Mouse (Mus musculus) embryonic facial prominence, embryonic 14.5 days (tissue): ENCODE results near the gene Lmbr1l. TPM values are rescaled to one million over a fixed set of nuclear protein-coding genes. Genes with fewer than 3 reads are reported as not detected.

Experiments
- ATAC-seq: fragments of 200-750 bp; cut with Nextera tagmentation; 2 replicates; pipeline ENCODE4 v1.8.0; 2017; ENCODE audit warnings: low read depth, moderate number of reproducible peaks, moderate TSS enrichment
- DNase-seq: peaks from one replicate; pipeline ENCODE4 v3.0.0-alpha.2; 2015; ENCODE audit warnings: low spot score
- H3K27ac ChIP-seq: fragments of 300-500 bp; sonication (generic); replicated peaks from 2 replicates; pipeline ENCODE4 v1.5.1; 2014; ENCODE audit warnings: low read depth, mild to moderate bottlenecking, low read length, moderate library complexity
- H3K27me3 ChIP-seq: fragments of 300-500 bp; sonication (generic); replicated peaks from 2 replicates; pipeline ENCODE4 v1.6.1; 2014; ENCODE audit warnings: low read length; ENCODE audit not compliant: control insufficient read depth, insufficient read depth
- H3K36me3 ChIP-seq: fragments of 300-500 bp; sonication (generic); 2 replicates; pipeline ENCODE4 v1.6.1; 2014; ENCODE audit warnings: low read length, mixed read lengths; ENCODE audit not compliant: control insufficient read depth, insufficient read depth
- H3K4me1 ChIP-seq: fragments of 300-500 bp; sonication (generic); 2 replicates; pipeline ENCODE4 v1.6.1; 2014; ENCODE audit warnings: antibody characterized with exemption, low read length; ENCODE audit not compliant: control insufficient read depth, insufficient read depth
- H3K4me2 ChIP-seq: fragments of 300-500 bp; sonication (generic); 2 replicates; pipeline ENCODE4 v1.6.1; 2014; ENCODE audit warnings: low read depth, mild to moderate bottlenecking, low read length, moderate library complexity, mixed read lengths
- H3K4me3 ChIP-seq: fragments of 300-500 bp; sonication (generic); 2 replicates; pipeline ENCODE4 v1.5.1; 2014; ENCODE audit warnings: low read depth, mild to moderate bottlenecking, low read length
- H3K9ac ChIP-seq: fragments of 300-500 bp; sonication (generic); 2 replicates; pipeline ENCODE4 v1.6.1; 2014; ENCODE audit warnings: low read depth, mild to moderate bottlenecking, low read length, moderate library complexity, mixed read lengths
- H3K9me3 ChIP-seq: fragments of 300-500 bp; sonication (generic); 2 replicates; pipeline ENCODE4 v1.6.1; 2016; ENCODE audit warnings: low read length; ENCODE audit not compliant: control insufficient read depth
- WGBS: fragments of 180-500 bp; shearing (Covaris S2); extraction: QIAGEN DNeasy Blood & Tissue Kit; methylation state at CpG from one replicate; pipeline ENCODE4 v1.1.7; 2014; 5-methylcytosine and 5-hydroxymethylcytosine counted together
- polyA plus RNA-seq: library from polyadenylated mRNA; unstranded; fragments of >200 nt; fragmentation: Nextera tagmentation; extraction: Ambion mirVana; gene quantifications from 2 replicates; pipeline ENCODE4 v1.2.1, GENCODE M21; 2014

Lmbr1l gene
- 3.9 and 4.3 TPM in 2 replicates for polyA plus RNA-seq

DNA sequence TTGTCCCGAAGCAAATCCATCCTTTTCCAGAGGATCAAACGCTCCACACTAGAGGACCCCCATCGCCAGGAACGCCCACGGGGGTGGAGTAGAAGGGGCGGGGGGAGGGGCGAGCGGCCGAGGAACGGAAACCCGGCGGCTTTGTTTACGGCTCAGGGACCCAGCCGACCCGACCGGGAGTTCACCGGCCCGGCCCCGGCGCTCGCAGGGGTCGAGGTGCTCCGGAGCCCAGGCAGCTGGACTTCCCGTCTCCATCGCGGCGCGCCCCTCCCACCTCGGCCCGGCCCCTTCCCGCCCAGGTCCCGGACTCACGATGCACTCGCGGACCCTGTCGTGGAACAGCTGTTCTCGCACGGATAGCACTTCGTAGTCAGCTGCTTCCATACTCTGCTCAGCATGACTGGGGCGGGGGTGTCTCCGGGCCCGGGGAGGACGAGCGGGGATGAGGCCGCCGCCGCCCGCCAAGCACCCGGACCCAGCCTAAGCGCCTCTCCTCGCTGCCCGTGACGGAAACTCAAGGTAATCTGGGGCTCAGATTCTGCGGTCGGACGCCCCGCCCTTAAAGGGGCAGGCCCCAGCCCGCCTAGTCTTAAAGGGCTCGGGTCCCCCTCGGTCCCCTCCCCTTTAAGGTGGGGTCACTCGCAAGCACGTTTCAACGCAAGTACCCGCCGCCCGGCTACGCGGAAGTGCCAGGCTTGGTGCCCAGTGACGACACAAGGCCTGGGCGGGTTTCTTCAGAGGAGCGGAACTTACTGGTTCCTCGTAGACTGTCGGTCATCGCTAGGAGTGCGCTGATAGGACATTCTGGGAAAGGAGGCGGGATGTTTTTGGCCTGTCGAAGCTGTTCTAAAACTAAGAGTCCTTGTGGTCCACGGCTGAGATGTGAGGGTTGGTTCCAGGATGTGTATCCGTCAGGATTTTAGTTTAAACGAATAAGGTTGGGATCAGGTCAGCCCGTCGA lies at the start of gene Lmbr1l:
TSS of gene Lmbr1l (minus strand) at position 694 of the 961 bp plus-strand sequence.
- under 1% methylated on average over 59 of the region's 82 CpGs for WGBS
- peak within 1 kb of the TSS; percentile 92 for H3K9ac ChIP-seq
- peaks cover 20% of the 10 kb centered on the region for H3K36me3 ChIP-seq

DNA sequence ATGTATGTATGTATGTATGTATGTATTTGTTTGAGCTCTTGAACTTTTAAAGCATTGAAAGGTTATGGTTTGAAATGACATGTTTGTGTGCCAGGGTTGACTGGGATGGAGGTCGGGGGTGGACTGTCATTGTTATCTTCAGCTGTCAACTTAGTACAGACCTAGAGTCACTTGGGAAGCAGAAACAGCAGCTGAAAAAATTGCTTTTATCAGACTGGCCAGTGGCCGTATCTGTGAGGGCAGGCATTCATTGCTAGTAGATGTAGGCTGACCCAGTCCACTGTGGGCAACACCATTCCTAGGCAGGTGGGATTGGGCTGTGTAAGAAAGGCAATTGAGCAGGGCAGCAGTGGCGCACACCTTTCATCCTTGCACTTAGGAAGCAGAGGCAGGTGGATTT lies 41.5 kb upstream of the Lmbr1l start:
- DNase-seq (no peak), ATAC-seq (no peak)
- no peaks in the 10 kb centered on the region for H3K27me3 ChIP-seq
- 84% methylated on average over 3 of the region's 3 CpGs for WGBS
- no peak overlapping the region for H3K4me2 ChIP-seq
- H3K9me3 ChIP-seq = peaks cover 8% of the 10 kb centered on the region; the same call in 1 of the 2 replicates
- no peak overlapping the region for H3K27ac ChIP-seq
- no peaks in the 10 kb centered on the region for H3K36me3 ChIP-seq
- no peak overlapping the region for H3K9ac ChIP-seq
- H3K4me3 ChIP-seq = no peak overlapping the region
- peaks cover 5% of the 10 kb centered on the region; the same call in 1 of the 2 replicates for H3K4me1 ChIP-seq

More for the DNA sequence above, at the start of gene Lmbr1l:
- Histone ChIP-seq H3K4me3 (peak within 1 kb of the TSS; percentile 94), H3K9me3 (no peaks in the 10 kb centered on the region), H3K4me2 (peak within 1 kb of the TSS; percentile 59), H3K27ac (peak within 1 kb of the TSS; percentile 97), H3K27me3 (no peaks in the 10 kb centered on the region), H3K4me1 (peaks cover 9% of the 10 kb centered on the region; the same call in 1 of the 2 replicates)
- DNase-seq = peak; percentile 100
- peak; percentile 99 for ATAC-seq

DNA sequence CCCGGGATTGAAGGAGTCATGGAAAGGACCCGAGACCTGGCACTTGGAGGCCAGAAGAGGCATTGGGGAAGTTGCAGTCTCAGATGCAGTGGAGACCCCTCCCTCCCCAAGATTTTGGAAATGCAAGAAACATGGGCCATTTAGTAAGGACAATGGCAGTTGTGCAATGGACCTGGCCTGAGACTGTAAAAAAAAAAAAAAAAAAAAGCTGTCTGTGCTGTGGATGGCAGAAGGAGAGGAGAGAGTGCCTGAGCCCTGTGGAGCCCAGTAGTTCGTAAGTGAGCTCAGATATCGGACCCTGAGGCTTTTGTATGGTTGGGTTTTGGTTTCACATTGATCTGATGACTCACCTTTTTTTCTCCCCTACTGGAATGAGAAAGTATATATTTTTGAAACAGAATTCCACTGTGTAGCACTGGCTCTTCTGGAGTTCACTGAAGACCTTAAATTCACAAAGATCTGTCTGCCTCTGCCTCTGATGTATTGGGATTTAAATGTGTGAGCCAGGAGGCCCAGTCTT lies 40.9 kb upstream of the Lmbr1l start:
- H3K4me3 ChIP-seq = no peak overlapping the region
- H3K9me3 ChIP-seq = peaks cover 5% of the 10 kb centered on the region; the same call in 1 of the 2 replicates
- no peak overlapping the region for H3K27ac ChIP-seq
- ATAC-seq (no peak), DNase-seq (no peak)
- no peak overlapping the region for H3K4me2 ChIP-seq
- 87% methylated on average over 4 of the region's 4 CpGs for WGBS
- peaks cover 9% of the 10 kb centered on the region; the same call in 1 of the 2 replicates for H3K4me1 ChIP-seq
- H3K9ac ChIP-seq = no peak overlapping the region
- no peaks in the 10 kb centered on the region for H3K36me3 ChIP-seq
- no peaks in the 10 kb centered on the region for H3K27me3 ChIP-seq

DNA sequence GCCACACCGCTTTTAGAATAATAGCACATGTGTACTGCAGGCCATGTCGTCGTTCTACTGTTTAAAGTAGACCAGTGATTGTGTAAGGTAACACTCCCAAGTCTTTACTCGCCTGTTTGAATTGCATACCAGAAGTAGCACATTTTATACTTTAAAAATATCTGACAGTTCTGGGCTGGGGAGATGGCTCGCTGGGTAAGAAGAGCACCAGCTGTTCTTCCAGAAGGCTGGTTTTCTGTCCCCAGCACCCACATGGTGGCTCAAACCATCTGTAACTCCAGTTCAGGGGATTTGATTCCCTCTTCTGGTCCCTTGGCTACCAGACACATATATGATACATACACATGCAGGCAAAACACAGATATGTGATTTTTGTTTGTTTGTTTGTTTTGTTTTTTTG lies 39.4 kb upstream of the Lmbr1l start:
- ATAC-seq = no peak
- 62% methylated on average over 5 of the region's 5 CpGs for WGBS
- H3K27ac ChIP-seq = no peak overlapping the region
- H3K4me3 ChIP-seq = no peak overlapping the region
- no peaks in the 10 kb centered on the region for H3K27me3 ChIP-seq
- H3K4me1 ChIP-seq = peaks cover 10% of the 10 kb centered on the region; the same call in 1 of the 2 replicates
- DNase-seq = no peak
- H3K36me3 ChIP-seq = no peaks in the 10 kb centered on the region
- no peak overlapping the region for H3K9ac ChIP-seq
- H3K9me3 ChIP-seq = no peaks in the 10 kb centered on the region
- no peak overlapping the region for H3K4me2 ChIP-seq

DNA sequence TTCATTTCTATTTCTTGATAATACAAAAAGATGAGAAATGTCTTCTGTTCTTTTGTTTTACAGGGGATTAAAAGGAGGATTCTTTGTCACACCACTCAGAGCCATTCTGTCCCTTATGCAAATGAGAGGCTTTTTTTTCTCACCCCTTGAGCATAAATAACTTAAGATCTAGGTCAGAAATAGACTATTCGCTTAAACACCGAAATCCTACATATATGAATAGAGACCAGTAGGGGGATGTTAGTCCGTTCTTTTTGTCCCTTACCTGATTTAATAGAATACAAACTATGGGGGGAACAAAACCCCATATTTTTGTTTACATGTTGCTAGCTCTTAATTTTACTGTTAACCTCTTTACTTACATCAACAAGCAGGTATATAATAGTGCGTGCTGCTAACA lies 38.0 kb upstream of the Lmbr1l start:
- no peak overlapping the region for H3K27ac ChIP-seq
- peaks cover 14% of the 10 kb centered on the region; the same call in 1 of the 2 replicates for H3K4me1 ChIP-seq
- ATAC-seq (no peak), DNase-seq (no peak)
- no peaks in the 10 kb centered on the region for H3K36me3 ChIP-seq
- H3K4me3 ChIP-seq = no peak overlapping the region
- H3K27me3 ChIP-seq = no peaks in the 10 kb centered on the region
- H3K9ac ChIP-seq = no peak overlapping the region
- no peaks in the 10 kb centered on the region for H3K9me3 ChIP-seq
- no peak overlapping the region for H3K4me2 ChIP-seq
- 89% methylated on average over 4 of the region's 4 CpGs for WGBS

DNA sequence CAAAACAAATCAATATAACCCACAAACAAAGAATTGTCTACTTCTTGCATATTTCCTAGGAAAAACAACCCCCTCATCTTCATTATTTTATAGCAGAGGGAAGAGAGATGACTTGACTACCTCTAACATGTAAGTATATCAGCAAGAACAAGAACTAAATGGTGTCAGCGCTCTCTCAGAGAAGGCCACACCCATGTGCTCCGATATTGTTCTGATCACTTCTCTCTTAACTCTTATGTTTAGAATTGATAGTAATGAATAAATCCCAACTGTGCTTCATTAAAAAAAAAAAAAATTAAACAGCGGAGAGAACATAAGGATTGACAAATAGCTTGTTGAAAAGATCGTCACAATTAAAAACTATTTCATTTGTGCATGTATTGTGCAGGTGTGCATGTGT lies 37.3 kb upstream of the Lmbr1l start:
- no peaks in the 10 kb centered on the region for H3K27me3 ChIP-seq
- no peak overlapping the region; the same call in 1 of the 2 replicates for H3K9ac ChIP-seq
- H3K4me3 ChIP-seq = peak overlapping the region; percentile 85; the same call in 1 of the 2 replicates
- H3K9me3 ChIP-seq = no peaks in the 10 kb centered on the region
- H3K36me3 ChIP-seq = no peaks in the 10 kb centered on the region
- peak overlapping the region; percentile 80; the same call in 1 of the 2 replicates for H3K4me2 ChIP-seq
- peak overlapping the region; percentile 99 for H3K27ac ChIP-seq
- H3K4me1 ChIP-seq = peaks cover 14% of the 10 kb centered on the region; the same call in 1 of the 2 replicates
- 72% methylated on average over 4 of the region's 4 CpGs for WGBS
- no peak for DNase-seq
- ATAC-seq = no peak

DNA sequence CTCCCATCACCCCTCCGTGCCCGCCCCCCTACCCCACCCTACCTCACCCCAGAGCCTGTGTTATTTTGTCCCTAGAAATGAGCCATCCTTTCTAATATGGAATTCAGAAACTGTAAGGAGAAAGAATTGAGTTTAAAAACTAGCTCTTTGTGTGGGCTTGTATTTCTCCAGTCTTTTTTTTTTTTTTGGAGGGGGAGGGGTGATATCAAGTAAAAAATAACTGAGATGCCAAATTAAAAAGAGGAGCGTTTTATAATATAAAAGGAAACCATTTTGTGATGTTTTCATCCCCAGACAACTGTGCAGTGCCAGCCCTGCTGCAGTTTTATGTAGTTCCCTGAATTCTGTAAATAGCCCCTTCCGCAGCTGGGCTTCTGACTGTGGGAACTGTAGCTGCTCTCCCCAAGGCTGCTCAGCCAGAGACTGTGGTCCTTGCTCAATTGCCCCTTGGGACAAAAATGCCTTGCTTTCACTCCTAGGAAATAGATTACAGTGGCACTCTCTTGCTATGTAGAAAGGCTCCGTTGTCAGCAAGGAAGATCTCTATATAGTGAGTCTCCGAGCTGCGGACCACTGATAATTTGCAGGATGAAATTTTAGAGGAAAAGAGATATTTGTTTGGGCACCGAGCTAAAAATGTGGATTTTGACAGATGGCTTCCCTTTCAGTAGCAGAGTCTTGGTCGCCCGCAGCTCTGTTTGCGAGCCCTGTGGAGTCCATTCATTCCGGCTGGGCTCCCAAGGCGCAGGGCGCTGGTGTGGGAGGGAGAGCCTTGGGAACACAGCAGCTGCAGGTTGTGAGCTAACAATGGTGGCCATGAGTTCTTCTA lies 36.6 kb upstream of the Lmbr1l start:
- peaks cover 14% of the 10 kb centered on the region; the same call in 1 of the 2 replicates for H3K4me1 ChIP-seq
- peaks cover 2% of the 10 kb centered on the region; the same call in 1 of the 2 replicates for H3K36me3 ChIP-seq
- peak; percentile 78 for DNase-seq
- H3K4me3 ChIP-seq = peak overlapping the region; percentile 85
- 17% methylated on average over 14 of the region's 14 CpGs for WGBS
- ATAC-seq = no peak
- peak overlapping the region; percentile 99 for H3K27ac ChIP-seq
- H3K4me2 ChIP-seq = peak overlapping the region; percentile 80
- no peaks in the 10 kb centered on the region for H3K9me3 ChIP-seq
- H3K9ac ChIP-seq = peak overlapping the region; percentile 56
- no peaks in the 10 kb centered on the region for H3K27me3 ChIP-seq
